Mouse (Mus musculus): Measurements from ENCODE around the gene Celsr1. TPM values are rescaled to one million over a fixed set of nuclear protein-coding genes. Genes with fewer than 3 reads are reported as not detected.

Gene Celsr1
- total and polyA plus RNA-seq, 3 experiments, result 4.5 to 5.2 (median 5.0) TPM

DNA sequence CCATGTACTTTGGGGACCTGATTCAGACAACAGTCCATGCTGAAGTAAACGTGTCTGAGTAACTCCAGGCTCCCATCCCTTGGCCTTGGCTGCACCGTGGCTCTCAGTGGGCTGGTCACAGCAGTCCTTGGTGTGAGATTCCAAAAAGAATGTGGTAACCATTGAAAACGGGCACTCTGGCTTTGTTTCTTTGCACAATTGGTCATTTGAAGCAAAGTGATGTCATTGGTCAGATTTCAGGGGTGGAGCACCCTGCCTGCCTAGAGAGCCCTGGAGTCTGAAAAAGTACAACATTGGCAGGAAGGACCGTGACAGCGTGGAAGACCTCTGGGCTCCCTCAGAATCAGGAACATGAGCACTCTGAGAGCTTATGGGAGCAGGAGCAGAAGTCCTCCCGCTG is 134.2 kb downstream of the Celsr1 start:
- TF ChIP-seq EP300 (IDR thresholded peaks at IDR 0.05; ENCODE audit: insufficient read depth, low read depth, low read length), result no peak
- no peak for TF ChIP-seq POLR2A (IDR thresholded peaks at IDR 0.05; ENCODE audit: insufficient read depth, low read depth, low read length)
- no peak for TF ChIP-seq CTCF (IDR thresholded peaks at IDR 0.05)
- no peaks in the 10 kb centered on the region for H3K36me3 ChIP-seq (ENCODE audit: control insufficient read depth, insufficient read depth, low read length)
- WGBS, result 76% methylated on average over 6 of the region's 6 CpGs
- no peak overlapping the region for H3K4me3 ChIP-seq
- H3K27ac ChIP-seq, result no peak overlapping the region
- no peaks in the 10 kb centered on the region for H3K27me3 ChIP-seq (ENCODE audit: control insufficient read depth, insufficient read depth, low read length)
- H3K4me1 ChIP-seq (ENCODE audit: control insufficient read depth, insufficient read depth, low read length), result no peaks in the 10 kb centered on the region
- intact Hi-C loops (cut with DNase I), result no loop called here
- no peak overlapping the region for H3K9ac ChIP-seq (ENCODE audit: low read depth, low read length)
- no peak for DNase-seq
- H3K79me2 ChIP-seq (replicated peaks; ENCODE audit: control insufficient read depth, insufficient read depth, low read length), result no peaks in the 10 kb centered on the region

DNA sequence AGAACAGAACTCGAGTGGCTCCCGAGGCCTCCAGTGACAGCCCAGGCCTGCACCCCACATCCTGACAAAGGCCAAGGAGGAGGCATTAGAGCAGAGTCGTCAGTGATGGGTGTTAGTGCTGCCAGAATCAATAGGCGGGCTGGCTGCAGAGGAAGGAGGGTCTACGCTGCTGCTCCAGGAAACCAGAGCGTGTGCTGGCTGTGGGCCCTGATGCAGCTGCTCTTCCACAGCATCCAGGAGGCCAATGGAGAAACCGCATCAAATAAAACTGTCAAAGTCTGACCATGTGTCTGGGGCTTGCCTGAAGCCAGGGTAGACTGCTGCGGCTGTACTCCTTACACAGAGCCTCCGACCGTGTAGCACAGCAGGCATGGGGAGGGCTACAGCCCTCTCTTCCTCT is 136.5 kb downstream of the Celsr1 start:
- Histone ChIP-seq H3K4me3 (no peak overlapping the region), H3K27me3 (ENCODE audit: control insufficient read depth, insufficient read depth, low read length) (no peaks in the 10 kb centered on the region), H3K79me2 (replicated peaks; ENCODE audit: control insufficient read depth, insufficient read depth, low read length) (no peaks in the 10 kb centered on the region), H3K36me3 (ENCODE audit: control insufficient read depth, insufficient read depth, low read length) (no peaks in the 10 kb centered on the region), H3K27ac (no peak overlapping the region), H3K4me1 (ENCODE audit: control insufficient read depth, insufficient read depth, low read length) (no peaks in the 10 kb centered on the region), H3K9ac (ENCODE audit: low read depth, low read length) (no peak overlapping the region)
- 83% methylated on average over 10 of the region's 10 CpGs for WGBS
- intact Hi-C loops (cut with DNase I), result loop anchor here (2.0 kb wide), 1 partner anchor 240 kb away; no protein-coding TSS in a partner anchor
- no peak for DNase-seq
- TF ChIP-seq EP300 (IDR thresholded peaks at IDR 0.05; ENCODE audit: insufficient read depth, low read depth, low read length) (no peak), POLR2A (IDR thresholded peaks at IDR 0.05; ENCODE audit: insufficient read depth, low read depth, low read length) (no peak), CTCF (IDR thresholded peaks at IDR 0.05) (no peak)

DNA sequence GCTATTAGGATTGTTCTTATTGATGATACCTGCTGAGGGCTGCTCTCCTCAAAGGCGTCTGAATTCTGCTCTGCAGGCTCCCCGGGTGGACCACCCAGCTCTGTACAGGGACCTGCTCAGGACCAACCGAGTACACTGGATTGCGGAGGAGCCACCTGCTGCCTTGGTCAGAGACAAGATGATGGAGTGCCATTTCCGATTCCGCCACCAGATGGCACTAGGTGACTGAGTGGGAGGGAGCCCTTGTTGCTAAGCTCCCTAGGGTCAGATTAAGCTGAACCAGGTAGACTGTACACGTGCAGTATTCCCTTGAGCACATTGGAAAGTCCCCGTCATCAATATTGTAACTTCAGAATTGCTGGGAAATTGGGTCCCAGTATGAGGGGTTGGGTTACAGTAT is 137.3 kb downstream of the Celsr1 start:
- intact Hi-C loops (cut with DNase I), result loop anchor here (1.0 to 2.0 kb wide), 2 partner anchors 143 to 241 kb away; no protein-coding TSS in a partner anchor
- 27% methylated on average over 8 of the region's 8 CpGs for WGBS
- H3K27me3 ChIP-seq (ENCODE audit: control insufficient read depth, insufficient read depth, low read length), result no peaks in the 10 kb centered on the region
- no peak overlapping the region for H3K4me3 ChIP-seq
- H3K27ac ChIP-seq, result no peak overlapping the region
- no peaks in the 10 kb centered on the region for H3K79me2 ChIP-seq (replicated peaks; ENCODE audit: control insufficient read depth, insufficient read depth, low read length)
- H3K4me1 ChIP-seq (ENCODE audit: control insufficient read depth, insufficient read depth, low read length), result no peaks in the 10 kb centered on the region
- no peak overlapping the region for H3K9ac ChIP-seq (ENCODE audit: low read depth, low read length)
- peak; percentile 57 to 83 for DNase-seq
- TF ChIP-seq EP300 (IDR thresholded peaks at IDR 0.05; ENCODE audit: insufficient read depth, low read depth, low read length), result peak; percentile 69; the same call in 1 of the 2 replicates
- peak; percentile 91 for TF ChIP-seq CTCF (IDR thresholded peaks at IDR 0.05)
- TF ChIP-seq POLR2A (IDR thresholded peaks at IDR 0.05; ENCODE audit: insufficient read depth, low read depth, low read length), result no peak
- H3K36me3 ChIP-seq (ENCODE audit: control insufficient read depth, insufficient read depth, low read length), result no peaks in the 10 kb centered on the region

DNA sequence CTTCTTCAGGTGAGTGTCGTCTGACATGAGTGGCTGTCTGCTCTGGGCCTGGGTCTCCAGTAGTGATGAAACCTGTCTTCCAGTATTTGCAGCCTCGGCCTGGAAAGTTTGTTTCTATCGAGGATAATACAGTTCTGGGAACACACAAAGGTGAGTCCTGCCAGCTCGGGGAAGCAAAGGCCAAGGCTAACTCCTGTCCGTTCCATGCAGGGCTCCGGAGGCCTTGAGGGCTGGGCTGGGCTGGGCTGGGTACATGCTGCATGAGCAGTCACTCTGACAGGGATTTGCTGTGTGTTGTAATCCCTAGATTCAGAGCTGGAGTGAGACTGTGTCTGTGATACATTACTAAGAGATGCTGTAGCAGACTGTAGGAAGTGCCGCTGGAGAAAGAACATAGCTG is 139.7 kb downstream of the Celsr1 start:
- no peak for DNase-seq
- no peak for TF ChIP-seq CTCF (IDR thresholded peaks at IDR 0.05)
- no peak for TF ChIP-seq EP300 (IDR thresholded peaks at IDR 0.05; ENCODE audit: insufficient read depth, low read depth, low read length)
- Histone ChIP-seq H3K79me2 (replicated peaks; ENCODE audit: control insufficient read depth, insufficient read depth, low read length) (no peaks in the 10 kb centered on the region), H3K9ac (ENCODE audit: low read depth, low read length) (no peak overlapping the region), H3K27me3 (ENCODE audit: control insufficient read depth, insufficient read depth, low read length) (no peaks in the 10 kb centered on the region), H3K27ac (no peak overlapping the region), H3K36me3 (ENCODE audit: control insufficient read depth, insufficient read depth, low read length) (no peaks in the 10 kb centered on the region), H3K4me1 (ENCODE audit: control insufficient read depth, insufficient read depth, low read length) (no peaks in the 10 kb centered on the region), H3K4me3 (no peak overlapping the region)
- WGBS, result 90% methylated on average over 7 of the region's 7 CpGs
- intact Hi-C loops (cut with DNase I), result no loop called here

DNA sequence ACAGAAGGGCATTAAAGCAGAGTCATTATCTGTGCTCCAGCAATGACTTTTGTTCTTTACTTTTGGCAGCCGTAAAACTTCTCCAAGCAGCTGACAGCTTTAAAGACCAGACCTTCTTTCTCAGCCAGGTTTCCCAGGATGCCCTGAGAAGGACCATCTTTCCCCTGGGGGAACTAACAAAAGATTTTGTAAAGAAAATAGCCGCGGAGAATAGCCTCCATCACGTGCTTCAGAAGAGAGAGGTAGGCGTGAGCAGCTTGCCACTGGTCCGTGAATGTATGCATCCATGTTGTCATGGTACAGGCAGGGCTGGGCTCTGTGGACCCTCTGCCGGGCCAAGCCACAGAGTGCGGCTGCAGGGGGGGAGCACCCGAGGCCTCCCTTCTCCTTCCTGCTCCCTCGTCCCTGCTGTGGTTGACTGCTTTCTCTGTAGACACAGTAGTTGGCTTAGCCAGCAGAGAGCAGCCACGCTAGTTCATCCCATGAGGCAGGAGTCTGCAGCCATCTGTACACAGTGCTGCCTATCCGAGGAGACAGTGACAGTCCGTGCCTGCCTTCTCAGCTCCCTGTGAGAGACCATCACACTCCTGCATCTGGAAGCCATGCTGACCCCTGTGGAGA is 141.0 kb downstream of the Celsr1 start:
- no peaks in the 10 kb centered on the region for H3K4me1 ChIP-seq (ENCODE audit: control insufficient read depth, insufficient read depth, low read length)
- no peak overlapping the region for H3K4me3 ChIP-seq
- H3K27ac ChIP-seq, result no peak overlapping the region
- H3K9ac ChIP-seq (ENCODE audit: low read depth, low read length), result no peak overlapping the region
- no peaks in the 10 kb centered on the region for H3K36me3 ChIP-seq (ENCODE audit: control insufficient read depth, insufficient read depth, low read length)
- intact Hi-C loops (cut with DNase I), result no loop called here
- H3K27me3 ChIP-seq (ENCODE audit: control insufficient read depth, insufficient read depth, low read length), result no peaks in the 10 kb centered on the region
- H3K79me2 ChIP-seq (replicated peaks; ENCODE audit: control insufficient read depth, insufficient read depth, low read length), result no peaks in the 10 kb centered on the region
- DNase-seq, result no peak
- 79% methylated on average over 13 of the region's 13 CpGs for WGBS
- no peak for TF ChIP-seq EP300 (IDR thresholded peaks at IDR 0.05; ENCODE audit: insufficient read depth, low read depth, low read length)
- TF ChIP-seq CTCF (IDR thresholded peaks at IDR 0.05), result no peak
- TF ChIP-seq POLR2A (IDR thresholded peaks at IDR 0.05; ENCODE audit: insufficient read depth, low read depth, low read length), result no peak

DNA sequence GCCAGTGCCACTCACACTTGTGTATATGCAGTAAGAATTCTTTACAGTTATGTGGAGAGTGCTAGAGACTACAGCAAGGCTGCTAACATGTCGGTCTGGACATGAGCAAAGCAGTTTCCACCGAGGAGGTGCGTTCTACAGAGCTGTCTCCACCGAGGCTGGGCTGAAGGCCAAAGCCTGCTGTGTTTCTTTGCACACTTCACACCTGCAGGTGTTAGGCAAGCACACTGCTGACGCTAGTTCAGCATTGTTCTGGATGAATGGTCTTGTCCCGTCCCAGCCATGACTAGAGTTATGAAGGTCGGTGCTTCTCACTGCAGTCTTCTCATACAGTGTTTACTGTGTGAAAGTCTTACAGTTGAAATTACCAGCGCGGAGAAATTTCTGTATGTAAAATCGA is 141.6 kb downstream of the Celsr1 start:
- H3K36me3 ChIP-seq (ENCODE audit: control insufficient read depth, insufficient read depth, low read length), result no peaks in the 10 kb centered on the region
- no peak for TF ChIP-seq POLR2A (IDR thresholded peaks at IDR 0.05; ENCODE audit: insufficient read depth, low read depth, low read length)
- no peak for TF ChIP-seq EP300 (IDR thresholded peaks at IDR 0.05; ENCODE audit: insufficient read depth, low read depth, low read length)
- no peak for DNase-seq
- no peaks in the 10 kb centered on the region for H3K27me3 ChIP-seq (ENCODE audit: control insufficient read depth, insufficient read depth, low read length)
- H3K4me3 ChIP-seq, result no peak overlapping the region
- 78% methylated on average over 10 of the region's 10 CpGs for WGBS
- no peak overlapping the region for H3K27ac ChIP-seq
- no peak overlapping the region for H3K9ac ChIP-seq (ENCODE audit: low read depth, low read length)
- intact Hi-C loops (cut with DNase I), result no loop called here
- H3K79me2 ChIP-seq (replicated peaks; ENCODE audit: control insufficient read depth, insufficient read depth, low read length), result no peaks in the 10 kb centered on the region
- H3K4me1 ChIP-seq (ENCODE audit: control insufficient read depth, insufficient read depth, low read length), result no peaks in the 10 kb centered on the region

Measured in heart, adult 2 months (tissue).